Mouse (Mus musculus): ENCODE data around the gene Zfp385c.

- TF ChIP-seq CTCF (IDR thresholded peaks at IDR 0.05; ENCODE audit: low read depth): no peak
- no peak for TF ChIP-seq EP300 (optimal IDR thresholded peaks at IDR 0.05)
Observed at GRCm38 (mm10) chr11:100592346-100593046, 99.8 kb downstream of the Zfp385c start.
